Mouse (Mus musculus): Measurements from ENCODE around the gene Unkl.

The Unkl gene

DNA sequence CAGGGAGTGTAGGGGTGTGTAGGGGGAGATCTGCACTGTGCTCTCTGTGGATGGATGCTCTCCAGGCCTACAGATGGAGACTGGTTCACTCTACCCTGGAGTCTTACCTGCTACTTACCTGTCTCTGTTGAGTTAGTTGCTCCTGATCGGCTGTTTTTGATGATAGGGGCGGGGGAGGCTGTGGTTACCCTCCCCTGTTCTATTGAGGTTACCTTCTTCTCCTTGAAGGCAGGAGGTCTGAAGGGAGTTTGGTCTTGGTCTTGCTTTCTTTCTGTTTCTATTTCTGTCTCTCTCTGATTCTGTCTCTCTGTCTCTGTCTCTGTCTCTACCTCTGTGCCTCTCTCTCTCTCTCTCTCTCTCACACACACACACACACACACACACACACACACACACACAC, 66.9 kb downstream of the Unkl start:
- no peak for DNase-seq (ENCODE audit: low spot score in 2 of 2)

- no peak for DNase-seq (ENCODE audit: low spot score in 2 of 2)
Observed at GRCm38 (mm10) chr17:25256140-25256754, 68.0 kb downstream of the Unkl start, which contains the start of gene Baiap3. Baiap3 (minus strand) TSS chr17:25256364.

GRCm38 (mm10) chr17:25257804-25258261, 69.6 kb downstream of the Unkl start:
- no peak for DNase-seq (ENCODE audit: low spot score in 2 of 2)

GRCm38 (mm10) chr17:25264453-25264852, 76.3 kb downstream of the Unkl start:
- DNase-seq (ENCODE audit: low spot score in 2 of 2), result peak in 1 of 2 experiments; percentile 42

- DNase-seq (ENCODE audit: low spot score in 2 of 2), result no peak
Observed at GRCm38 (mm10) chr17:25270795-25271335, 82.7 kb downstream of the Unkl start.

DNA sequence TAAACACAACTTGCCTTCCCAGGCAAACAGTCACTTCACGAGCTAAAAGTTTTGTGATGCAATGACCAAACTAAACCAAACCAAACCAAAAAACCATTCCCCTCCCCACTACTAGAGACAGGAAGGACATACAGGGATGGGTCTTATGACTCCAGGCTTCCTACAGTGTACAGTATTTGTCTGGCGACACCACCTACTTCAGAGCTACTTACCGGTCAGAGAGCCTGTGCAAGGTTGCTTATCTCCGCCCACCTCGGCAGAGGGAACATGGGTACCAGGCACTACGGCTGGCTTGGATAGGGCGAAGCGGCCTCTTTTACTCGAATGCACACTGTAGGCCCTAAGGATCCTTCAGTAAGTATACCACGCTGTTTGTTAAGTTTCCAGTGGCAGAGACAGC, 84.1 kb downstream of the Unkl start:
- DNase-seq (ENCODE audit: low spot score in 2 of 2), result no peak

DNA sequence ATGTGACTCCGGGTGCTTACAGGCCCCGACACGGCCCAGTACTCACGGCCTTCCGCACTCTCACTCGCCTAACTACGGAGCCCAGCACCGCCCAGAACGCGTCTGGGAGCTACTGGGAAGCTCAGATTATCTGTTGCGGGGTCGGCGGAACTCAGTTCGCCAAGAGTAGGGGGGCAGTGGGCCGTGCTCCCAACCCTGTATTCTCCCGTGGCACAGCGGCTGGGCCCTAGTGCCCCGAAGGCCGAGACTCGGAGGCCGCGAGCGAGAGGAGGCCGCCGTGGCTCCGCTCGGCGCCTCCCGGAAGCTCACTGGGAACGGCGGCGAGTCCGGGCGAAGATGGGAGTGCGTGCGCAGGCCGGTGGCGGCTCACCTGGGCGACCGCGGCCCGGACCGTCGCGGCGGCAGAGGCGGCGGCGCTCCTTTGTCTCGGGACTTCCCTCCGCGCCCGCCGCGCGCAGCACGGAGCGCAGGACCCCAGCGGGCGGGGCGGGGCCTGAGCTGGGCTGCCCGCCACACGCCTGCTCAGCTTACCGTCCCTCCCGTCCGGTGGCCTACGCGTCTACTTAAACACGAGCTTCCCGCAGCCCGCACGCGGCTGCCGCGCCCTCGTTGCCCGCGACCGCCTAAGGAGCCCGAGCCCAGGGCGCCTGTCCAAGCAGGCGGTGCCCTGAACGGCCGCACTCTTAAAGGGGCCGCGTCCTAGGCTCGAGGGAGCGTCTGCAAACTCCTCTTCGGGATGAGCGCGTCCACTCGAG, 84.9 kb downstream of the Unkl start:
- peak in 1 of 2 experiments; percentile 91 for DNase-seq (ENCODE audit: low spot score in 2 of 2)

DNA sequence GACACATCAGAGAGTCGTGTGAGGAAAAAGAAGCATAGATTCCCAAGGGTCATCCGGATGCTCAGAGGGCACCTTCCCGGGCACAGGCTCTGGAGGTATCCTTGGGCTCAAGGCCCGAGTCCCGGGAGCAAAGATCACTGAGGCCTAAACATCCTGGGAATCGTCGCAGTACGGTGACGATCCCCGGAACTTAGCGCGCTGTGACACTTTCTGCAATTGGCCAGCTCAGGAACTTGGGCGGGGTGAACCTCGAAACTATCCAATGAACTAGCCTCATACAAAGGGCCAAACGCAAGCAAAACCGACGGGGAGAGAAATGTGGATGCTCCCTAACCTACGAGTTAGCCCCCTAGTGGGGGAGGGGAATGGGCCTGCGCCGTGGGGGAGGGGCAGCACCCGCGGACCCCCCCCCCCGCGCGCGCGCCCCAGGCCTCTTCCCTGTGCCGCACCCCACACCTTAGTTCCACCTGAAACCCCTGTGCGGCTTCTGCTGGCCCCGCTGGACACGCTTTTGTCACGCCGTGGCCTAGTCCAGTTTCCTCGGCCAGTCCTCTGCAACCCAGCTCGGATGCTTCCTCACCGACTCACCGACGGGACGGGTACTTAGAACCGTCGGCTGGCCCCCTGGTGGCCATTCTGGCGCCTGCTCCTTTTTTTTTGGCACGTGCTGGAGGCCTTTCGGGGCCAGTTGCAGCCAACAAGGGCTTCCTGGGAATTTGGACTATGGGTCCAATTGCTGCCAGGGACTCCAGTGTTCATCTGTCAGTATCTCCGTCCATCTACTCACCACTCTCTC, 85.7 kb downstream of the Unkl start:
- DNase-seq (ENCODE audit: low spot score in 2 of 2), result peak; percentile 96 to 97

DNA sequence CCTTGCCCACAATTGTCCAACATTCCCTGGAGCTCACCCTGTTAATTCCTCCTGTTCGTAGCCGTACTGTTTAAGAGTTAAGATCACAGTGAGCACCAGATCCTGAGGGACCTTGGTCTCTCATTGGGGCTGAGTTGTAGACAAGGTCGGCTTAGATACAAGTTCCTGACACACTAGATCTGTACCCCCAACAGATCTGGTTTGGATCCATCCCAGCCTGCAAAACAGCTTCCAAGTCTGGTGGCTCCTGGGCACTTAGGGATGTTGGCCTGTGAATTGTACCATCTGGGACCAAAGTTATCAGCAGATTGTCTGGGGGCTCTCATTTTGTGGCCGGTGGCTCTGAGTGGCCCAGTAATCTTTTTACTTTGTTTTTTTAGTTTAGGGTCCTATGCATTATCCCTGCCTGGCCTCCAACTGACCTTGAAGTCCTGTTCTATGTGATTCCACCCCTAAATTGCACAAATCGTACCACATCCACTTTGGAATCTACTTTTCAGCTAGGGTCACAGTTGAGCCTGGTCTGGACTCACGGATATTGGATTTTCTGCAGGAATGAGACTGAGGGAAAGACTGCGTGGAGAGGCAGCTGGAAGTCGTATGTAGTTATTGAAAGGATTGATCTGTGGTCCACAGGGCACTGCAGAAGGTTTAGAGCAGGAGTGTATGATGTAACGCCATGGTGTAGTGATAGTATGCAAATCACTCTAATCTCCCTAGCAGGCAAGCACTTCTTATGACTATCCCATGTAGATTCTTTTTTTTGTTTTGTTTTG, 86.6 kb downstream of the Unkl start, which contains the start of gene Ube2i:
Ube2i (minus strand) TSS at position 52 of the 776 bp plus-strand sequence.
- DNase-seq (ENCODE audit: low spot score in 2 of 2), result no peak

DNA sequence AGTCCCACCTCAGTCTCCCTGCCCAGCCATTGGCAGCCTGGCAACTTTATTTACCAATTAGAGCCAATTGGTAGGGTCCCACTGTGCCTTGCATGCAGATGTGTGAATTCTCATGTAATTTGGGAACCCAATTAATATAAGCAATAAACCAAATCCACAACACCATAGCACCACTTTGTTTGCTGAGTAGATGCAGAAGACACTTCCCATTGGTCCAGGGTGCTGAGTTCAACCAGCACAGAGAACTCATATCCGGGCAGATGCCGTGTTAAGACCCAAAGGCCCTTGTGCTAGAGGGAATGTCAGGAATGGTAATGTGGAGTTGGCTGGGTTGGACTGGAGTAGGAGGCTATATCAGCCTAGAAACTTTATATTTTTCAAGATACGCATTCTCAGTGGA, 87.6 kb downstream of the Unkl start:
- DNase-seq (ENCODE audit: low spot score in 2 of 2), result no peak

GRCm38 (mm10) chr17:25282133-25282532, 93.9 kb downstream of the Unkl start:
- peak in 1 of 2 experiments; percentile 45 for DNase-seq (ENCODE audit: low spot score in 2 of 2)

Measured in right cerebral cortex, postnatal 10 days (tissue).